Mouse (Mus musculus): ENCODE data around the gene Mapkbp1. TPM values are rescaled to one million over a fixed set of nuclear protein-coding genes. Genes with fewer than 3 reads are reported as not detected.

The Mapkbp1 gene
- polyA plus RNA-seq, 1 experiment from 2014 or later: 9.7 TPM

DNA sequence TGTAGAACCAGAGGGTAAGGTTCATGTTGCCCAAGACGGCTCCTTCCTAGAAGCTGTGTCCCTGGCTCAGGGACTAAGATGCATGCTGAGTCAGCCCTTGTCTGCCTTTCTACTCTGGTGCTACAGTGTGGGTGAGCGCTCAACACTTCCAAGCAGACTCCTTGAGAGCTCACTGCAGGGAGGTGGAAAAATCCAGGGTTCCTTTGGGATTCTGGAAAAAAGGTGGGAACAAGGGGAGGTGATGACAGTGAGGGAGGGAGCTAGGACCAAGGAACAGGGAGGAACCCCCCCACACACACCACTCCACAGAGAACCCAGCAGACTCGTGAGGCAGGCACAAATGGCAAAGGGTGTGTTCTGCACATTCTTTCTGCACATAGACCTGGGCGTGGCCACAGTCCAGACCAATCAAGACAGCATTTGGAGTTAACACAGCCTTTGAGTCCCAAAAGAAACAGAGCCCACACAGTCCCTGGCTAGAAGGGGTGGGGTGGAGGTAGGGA is 71.7 kb downstream of the Mapkbp1 start:
- no peaks in the 10 kb centered on the region for H3K27me3 ChIP-seq (replicated peaks)
- H3K9ac ChIP-seq: no peak overlapping the region
- H3K27ac ChIP-seq: no peak overlapping the region
- H3K9me3 ChIP-seq: no peaks in the 10 kb centered on the region
- 64% methylated on average over 4 of the region's 4 CpGs for WGBS
- no peak for ATAC-seq (replicated peaks)
- H3K4me3 ChIP-seq: no peak overlapping the region
- H3K36me3 ChIP-seq (replicated peaks): peaks cover 24% of the 10 kb centered on the region; the same call in 1 of the 2 replicates
- H3K4me1 ChIP-seq: no peaks in the 10 kb centered on the region
- H3K4me2 ChIP-seq: no peak overlapping the region

DNA sequence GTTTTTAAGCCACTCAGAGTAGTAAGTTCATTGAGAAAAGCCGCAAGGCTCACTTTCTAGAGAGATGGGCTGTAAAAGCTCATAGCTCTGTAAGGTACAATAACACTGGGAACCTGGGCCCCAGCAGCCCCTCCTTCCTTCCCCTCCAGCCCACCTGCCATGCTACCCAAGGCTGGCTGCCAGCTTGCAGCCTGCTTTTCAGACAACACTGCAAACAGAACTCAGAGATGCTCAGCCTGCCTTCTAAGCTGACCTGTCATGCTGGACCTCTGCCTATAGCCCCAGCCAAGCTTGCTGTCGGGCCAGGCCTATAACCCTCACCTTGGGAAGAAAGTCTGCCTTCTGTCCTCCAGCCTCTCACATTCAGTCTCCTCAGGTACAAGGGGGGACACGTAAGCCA is 72.2 kb downstream of the Mapkbp1 start:
- no peak overlapping the region for H3K4me3 ChIP-seq
- WGBS: 77% methylated on average over 3 of the region's 3 CpGs
- ATAC-seq (replicated peaks): no peak
- H3K27ac ChIP-seq: no peak overlapping the region
- H3K27me3 ChIP-seq (replicated peaks): no peaks in the 10 kb centered on the region
- H3K9ac ChIP-seq: no peak overlapping the region
- no peak overlapping the region for H3K4me2 ChIP-seq
- no peaks in the 10 kb centered on the region for H3K9me3 ChIP-seq
- no peaks in the 10 kb centered on the region for H3K4me1 ChIP-seq
- H3K36me3 ChIP-seq (replicated peaks): peaks cover 24% of the 10 kb centered on the region; the same call in 1 of the 2 replicates

DNA sequence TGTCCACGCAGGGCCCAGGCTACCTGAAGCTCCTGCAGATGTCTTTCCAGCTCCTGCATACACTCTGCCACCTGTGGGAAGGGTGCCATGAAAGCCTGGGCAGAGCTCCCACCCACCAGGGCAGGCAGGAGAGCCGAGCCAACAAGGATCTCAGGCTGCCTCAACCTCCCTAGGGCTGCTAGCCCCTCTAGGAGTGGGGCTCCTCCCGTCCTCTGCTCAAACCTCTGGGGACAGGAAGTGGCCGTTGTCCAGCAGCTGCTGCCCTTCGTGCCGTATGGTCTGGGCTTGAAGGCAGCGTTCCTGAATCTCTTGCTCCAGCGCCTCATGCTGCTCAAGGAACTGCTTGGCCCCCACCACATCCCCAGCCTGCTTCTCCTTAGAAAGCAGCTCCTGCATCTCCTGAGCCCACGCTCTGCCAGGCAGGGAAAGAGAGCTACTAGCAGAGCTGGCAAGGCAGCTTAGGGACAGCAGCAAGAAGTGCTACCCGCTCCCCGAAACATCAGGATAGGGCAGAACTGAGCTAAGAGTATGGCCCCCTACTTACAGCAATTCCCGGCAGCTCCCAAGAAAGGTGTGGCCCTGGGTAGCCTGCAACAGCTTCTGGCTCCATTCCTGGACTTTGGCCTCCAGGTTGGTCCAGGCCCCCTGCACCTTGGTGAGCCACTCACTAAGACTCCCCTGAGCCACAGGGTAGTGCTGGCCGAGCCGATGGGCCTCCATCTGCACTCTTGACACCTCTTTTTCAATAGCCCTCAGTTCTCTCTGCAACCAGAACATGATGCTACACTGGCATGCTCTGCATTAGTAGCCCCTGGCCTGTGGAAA is 74.2 kb downstream of the Mapkbp1 start:
- Histone ChIP-seq H3K4me2 (no peak overlapping the region), H3K4me1 (no peaks in the 10 kb centered on the region), H3K9me3 (no peaks in the 10 kb centered on the region), H3K36me3 (replicated peaks) (peaks cover 9% of the 10 kb centered on the region; the same call in 1 of the 2 replicates), H3K4me3 (no peak overlapping the region), H3K27me3 (replicated peaks) (no peaks in the 10 kb centered on the region), H3K27ac (no peak overlapping the region), H3K9ac (no peak overlapping the region)
- ATAC-seq (replicated peaks): no peak
- 68% methylated on average over 14 of the region's 14 CpGs for WGBS

DNA sequence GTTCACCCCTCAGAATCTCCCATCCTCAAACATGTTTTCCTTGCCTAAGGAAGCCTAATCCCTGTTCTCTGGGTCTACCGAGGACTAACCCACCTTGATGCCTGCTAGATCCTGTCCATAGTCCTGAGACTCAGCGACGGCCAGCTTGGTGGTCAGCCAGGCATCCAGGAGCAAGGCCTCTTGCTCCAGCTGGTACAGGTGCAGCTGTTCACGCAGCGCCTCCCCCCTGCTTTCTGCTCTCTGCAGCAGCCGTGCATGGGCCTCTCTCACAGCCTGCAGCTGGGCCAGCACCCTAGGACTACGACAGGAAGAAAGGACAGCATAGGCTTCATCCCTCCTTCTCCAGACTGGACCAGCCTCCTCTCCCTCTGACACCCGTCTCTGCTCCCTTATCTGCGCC is 75.7 kb downstream of the Mapkbp1 start:
- no peaks in the 10 kb centered on the region for H3K9me3 ChIP-seq
- H3K4me2 ChIP-seq: no peak overlapping the region
- no peaks in the 10 kb centered on the region for H3K36me3 ChIP-seq (replicated peaks)
- H3K9ac ChIP-seq: no peak overlapping the region
- H3K27ac ChIP-seq: no peak overlapping the region
- WGBS: 77% methylated on average over 9 of the region's 9 CpGs
- H3K4me3 ChIP-seq: no peak overlapping the region
- H3K4me1 ChIP-seq: no peaks in the 10 kb centered on the region
- no peak for ATAC-seq (replicated peaks)
- H3K27me3 ChIP-seq (replicated peaks): no peaks in the 10 kb centered on the region

DNA sequence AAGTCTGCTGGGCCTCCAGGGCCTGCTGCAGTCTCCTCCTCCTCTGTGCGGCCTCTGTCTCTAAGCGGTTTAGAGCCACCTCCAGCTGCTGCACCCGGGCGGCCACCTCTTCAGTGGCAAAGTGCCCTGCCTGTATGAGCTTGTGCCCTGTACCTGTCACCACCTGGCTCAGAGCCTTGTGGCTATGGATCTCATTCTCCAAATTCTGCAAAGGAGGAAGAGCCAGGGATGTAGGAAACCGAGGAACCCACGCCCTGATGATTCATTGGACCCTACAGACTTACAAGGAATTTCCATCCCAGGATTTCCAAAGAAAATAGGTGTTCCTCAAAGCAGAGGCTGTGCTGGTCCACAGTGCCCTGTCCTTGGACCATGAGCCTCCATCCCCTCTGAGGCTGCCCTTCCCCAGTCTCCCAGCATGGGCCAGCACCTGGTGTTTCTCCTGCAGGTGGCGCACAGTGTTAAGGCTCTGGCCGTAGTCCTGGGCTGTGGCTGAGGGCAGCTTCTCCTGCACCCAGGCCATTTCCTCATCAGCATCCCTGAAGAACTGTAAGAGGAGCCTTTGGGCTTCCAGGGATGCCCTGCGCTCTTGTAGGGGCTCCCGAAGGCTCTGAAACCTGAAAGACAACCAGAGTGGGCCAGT is 77.3 kb downstream of the Mapkbp1 start:
- H3K27ac ChIP-seq: no peak overlapping the region
- no peak overlapping the region for H3K4me3 ChIP-seq
- no peaks in the 10 kb centered on the region for H3K9me3 ChIP-seq
- ATAC-seq (replicated peaks): no peak
- no peak overlapping the region for H3K9ac ChIP-seq
- H3K27me3 ChIP-seq (replicated peaks): no peaks in the 10 kb centered on the region
- H3K4me2 ChIP-seq: no peak overlapping the region
- 66% methylated on average over 10 of the region's 10 CpGs for WGBS
- H3K4me1 ChIP-seq: no peaks in the 10 kb centered on the region
- H3K36me3 ChIP-seq (replicated peaks): no peaks in the 10 kb centered on the region

DNA sequence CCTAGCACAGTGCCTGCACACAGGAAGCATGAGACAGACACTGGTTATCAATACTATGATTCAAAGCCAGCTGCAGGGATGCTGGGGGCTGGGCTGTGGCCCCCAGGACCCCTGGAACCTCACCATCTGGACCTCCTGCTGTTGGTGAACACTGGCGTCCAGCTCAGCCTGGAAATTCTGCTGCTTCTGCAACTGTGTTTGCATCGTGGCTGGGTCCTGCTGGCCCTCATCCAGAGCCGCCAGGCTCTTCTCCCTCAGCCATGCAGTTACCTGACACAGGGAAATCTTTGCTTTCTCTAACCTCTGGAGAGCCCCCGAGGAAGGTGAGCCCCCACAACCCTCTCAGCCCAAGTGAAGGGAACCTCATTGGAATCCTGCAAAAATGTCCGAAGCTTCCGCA is 78.9 kb downstream of the Mapkbp1 start:
- 64% methylated on average over 6 of the region's 6 CpGs for WGBS
- Histone ChIP-seq H3K4me1 (no peaks in the 10 kb centered on the region), H3K9ac (no peak overlapping the region), H3K27me3 (replicated peaks) (no peaks in the 10 kb centered on the region), H3K4me3 (no peak overlapping the region), H3K4me2 (no peak overlapping the region), H3K9me3 (no peaks in the 10 kb centered on the region), H3K36me3 (replicated peaks) (no peaks in the 10 kb centered on the region), H3K27ac (no peak overlapping the region)
- no peak for ATAC-seq (replicated peaks)

DNA sequence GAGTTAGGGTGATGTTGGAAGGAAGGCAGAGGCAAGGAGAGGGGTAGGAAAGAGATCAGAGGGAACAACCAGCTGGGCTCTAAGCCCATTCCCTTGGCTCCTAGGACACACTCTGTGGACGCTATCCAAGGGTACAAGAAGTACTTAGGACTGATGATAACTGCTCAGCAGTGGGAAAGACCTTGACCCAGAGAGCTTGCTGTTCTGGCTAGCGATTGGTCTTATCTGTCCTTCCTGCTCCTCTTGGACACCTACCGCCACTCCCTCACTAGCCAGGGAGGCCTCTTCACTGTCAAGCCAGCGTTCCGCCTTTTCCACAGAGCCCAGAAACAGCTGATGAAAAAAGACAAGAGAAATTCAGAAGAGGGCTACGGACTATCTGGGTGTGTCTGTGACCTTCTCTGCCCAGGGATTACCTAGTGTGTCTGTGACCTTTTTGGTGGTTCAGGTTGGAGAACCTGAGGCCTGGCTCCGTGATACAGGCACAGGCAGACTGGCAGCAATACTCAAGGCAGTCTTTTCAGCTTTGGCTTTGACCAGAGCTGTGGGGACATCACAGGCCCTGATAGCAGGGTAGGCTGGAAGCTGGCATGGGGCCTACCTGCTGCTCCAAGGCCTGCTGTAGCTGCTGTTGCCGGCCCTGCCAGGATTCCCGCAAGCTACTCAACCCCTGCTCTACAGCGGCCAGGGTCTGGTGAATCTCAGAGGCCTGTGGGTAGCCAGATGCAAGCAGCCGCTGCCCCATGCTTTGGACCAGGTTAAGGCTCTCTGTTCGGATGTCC is 82.5 kb downstream of the Mapkbp1 start:
- no peaks in the 10 kb centered on the region for H3K36me3 ChIP-seq (replicated peaks)
- H3K27ac ChIP-seq: no peak overlapping the region
- H3K4me1 ChIP-seq: no peaks in the 10 kb centered on the region
- WGBS: 91% methylated on average over 12 of the region's 12 CpGs
- H3K9me3 ChIP-seq: no peaks in the 10 kb centered on the region
- no peak overlapping the region for H3K9ac ChIP-seq
- ATAC-seq (replicated peaks): no peak
- H3K4me2 ChIP-seq: no peak overlapping the region
- no peaks in the 10 kb centered on the region for H3K27me3 ChIP-seq (replicated peaks)
- H3K4me3 ChIP-seq: no peak overlapping the region

DNA sequence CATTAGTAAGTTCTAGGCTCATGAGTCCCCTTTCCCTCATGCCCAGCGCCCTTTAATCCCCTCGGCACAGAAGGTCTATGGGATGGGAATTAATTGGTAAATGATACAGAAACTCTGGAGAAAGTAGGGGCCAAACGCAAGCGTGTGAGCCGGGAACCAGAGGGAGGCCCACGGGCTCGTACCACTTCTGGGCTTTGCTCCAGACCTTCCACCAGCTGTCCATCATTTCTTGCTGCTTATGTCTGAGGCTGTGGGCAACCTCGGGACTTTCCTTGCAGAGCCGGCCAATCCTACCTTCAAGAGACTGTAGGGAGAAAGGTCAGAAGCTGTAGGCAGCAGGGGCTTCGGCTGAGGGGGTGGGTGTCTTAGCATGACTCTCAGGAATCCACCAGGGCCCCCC is 83.4 kb downstream of the Mapkbp1 start:
- Histone ChIP-seq H3K9me3 (no peaks in the 10 kb centered on the region), H3K4me2 (no peak overlapping the region), H3K27ac (no peak overlapping the region), H3K4me3 (no peak overlapping the region), H3K9ac (no peak overlapping the region), H3K27me3 (replicated peaks) (no peaks in the 10 kb centered on the region), H3K4me1 (no peaks in the 10 kb centered on the region), H3K36me3 (replicated peaks) (no peaks in the 10 kb centered on the region)
- 91% methylated on average over 10 of the region's 10 CpGs for WGBS
- no peak for ATAC-seq (replicated peaks)

DNA sequence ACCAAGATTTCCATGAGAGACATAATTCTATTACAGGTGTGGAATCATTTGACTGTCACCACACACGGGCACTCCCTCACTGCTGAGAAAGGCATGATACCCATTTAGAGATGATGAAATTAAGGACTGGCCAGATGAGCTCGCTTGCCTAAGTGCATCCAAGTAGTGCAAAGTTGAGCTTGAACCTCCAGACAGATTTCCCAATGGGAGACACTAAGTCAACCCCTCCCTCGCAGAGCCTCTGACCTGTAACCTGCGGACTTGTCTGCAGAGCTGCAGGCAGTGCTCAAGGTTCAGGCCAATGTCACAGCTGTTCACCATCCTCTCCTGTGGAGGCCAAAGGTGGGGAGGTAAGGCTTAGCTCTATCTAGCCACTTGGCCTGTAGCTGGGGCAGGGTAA is 86.3 kb downstream of the Mapkbp1 start:
- Histone ChIP-seq H3K4me2 (no peak overlapping the region), H3K9me3 (no peaks in the 10 kb centered on the region), H3K36me3 (replicated peaks) (no peaks in the 10 kb centered on the region), H3K4me3 (no peak overlapping the region), H3K4me1 (no peaks in the 10 kb centered on the region), H3K27ac (no peak overlapping the region), H3K9ac (no peak overlapping the region), H3K27me3 (replicated peaks) (no peaks in the 10 kb centered on the region)
- no peak for ATAC-seq (replicated peaks)
- WGBS: 87% methylated on average over 4 of the region's 4 CpGs

DNA sequence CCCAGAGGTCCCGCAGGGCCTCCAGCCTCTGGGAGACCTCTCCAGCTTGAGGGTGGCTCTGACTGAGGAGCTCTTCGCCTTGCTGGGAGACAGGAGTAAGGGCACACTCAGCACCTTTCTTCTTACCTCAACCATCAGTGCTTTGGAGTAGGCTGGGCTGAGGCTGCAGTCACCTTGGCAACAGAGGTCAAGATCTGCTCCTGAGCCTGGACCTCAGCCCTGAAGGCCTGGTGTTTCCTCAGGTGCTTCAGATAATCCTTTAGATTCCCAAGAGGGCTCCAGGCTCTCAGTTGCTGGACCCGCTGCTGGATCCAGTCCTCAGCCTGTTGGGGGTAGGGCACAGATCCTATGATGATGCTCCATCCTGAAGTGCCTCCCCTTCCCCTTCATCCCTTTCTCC is 87.0 kb downstream of the Mapkbp1 start:
- Histone ChIP-seq H3K36me3 (replicated peaks) (no peaks in the 10 kb centered on the region), H3K27ac (no peak overlapping the region), H3K9me3 (no peaks in the 10 kb centered on the region), H3K27me3 (replicated peaks) (no peaks in the 10 kb centered on the region), H3K4me1 (no peaks in the 10 kb centered on the region), H3K4me3 (no peak overlapping the region), H3K4me2 (no peak overlapping the region), H3K9ac (no peak overlapping the region)
- no peak for ATAC-seq (replicated peaks)
- 80% methylated on average over 3 of the region's 3 CpGs for WGBS

DNA sequence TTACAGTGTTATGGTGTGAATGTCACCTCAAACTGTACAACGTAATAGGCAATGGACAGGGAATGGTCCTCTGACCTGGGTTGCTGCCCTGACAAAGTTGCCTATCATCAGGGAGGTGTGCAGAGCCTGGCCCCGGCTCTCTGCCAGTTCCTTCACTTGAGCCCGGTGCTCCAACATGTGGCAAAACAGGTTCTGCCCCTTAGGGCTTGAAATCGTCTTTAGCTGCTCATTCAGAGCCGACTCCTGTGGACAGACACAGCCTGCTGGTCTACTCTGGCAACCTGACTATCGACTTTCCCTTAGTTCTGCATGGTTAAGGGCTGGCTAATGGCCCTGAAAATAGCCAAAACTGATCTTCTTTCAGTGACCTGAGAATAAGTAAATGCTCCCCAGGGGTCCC is 87.7 kb downstream of the Mapkbp1 start:
- no peak overlapping the region for H3K27ac ChIP-seq

DNA sequence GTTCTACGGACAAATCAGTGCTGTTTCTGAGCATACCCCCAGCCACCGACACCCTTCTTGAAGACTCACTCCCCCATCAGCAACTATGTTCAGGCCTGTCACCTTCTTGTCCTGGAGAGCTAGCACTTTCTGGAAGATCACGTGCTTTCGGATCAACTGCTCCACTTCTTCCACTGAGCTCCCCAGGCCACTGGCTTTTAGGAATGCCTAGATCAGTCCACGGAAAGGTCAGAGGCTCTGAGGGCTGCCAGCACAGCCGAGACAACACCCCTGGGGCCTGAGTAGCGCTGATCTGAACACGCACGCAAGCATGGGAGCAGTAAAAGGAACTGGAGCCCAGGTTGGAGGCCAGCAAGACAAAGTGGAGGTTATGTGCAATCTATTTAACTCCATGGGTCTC is 88.2 kb downstream of the Mapkbp1 start:
- Histone ChIP-seq H3K27ac (no peak overlapping the region), H3K9ac (no peak overlapping the region), H3K27me3 (replicated peaks) (no peaks in the 10 kb centered on the region), H3K9me3 (no peaks in the 10 kb centered on the region), H3K4me3 (no peak overlapping the region), H3K4me1 (no peaks in the 10 kb centered on the region), H3K4me2 (no peak overlapping the region), H3K36me3 (replicated peaks) (no peaks in the 10 kb centered on the region)
- no peak for ATAC-seq (replicated peaks)
- WGBS: 76% methylated on average over 9 of the region's 9 CpGs

More for the DNA sequence above, 87.7 kb downstream of the Mapkbp1 start:
- H3K9me3 ChIP-seq: no peaks in the 10 kb centered on the region
- no peak overlapping the region for H3K4me2 ChIP-seq
- no peak overlapping the region for H3K9ac ChIP-seq
- ATAC-seq (replicated peaks): no peak
- no peaks in the 10 kb centered on the region for H3K36me3 ChIP-seq (replicated peaks)
- no peaks in the 10 kb centered on the region for H3K4me1 ChIP-seq
- H3K27me3 ChIP-seq (replicated peaks): no peaks in the 10 kb centered on the region
- H3K4me3 ChIP-seq: no peak overlapping the region
- 64% methylated on average over 6 of the region's 6 CpGs for WGBS
